Mouse (Mus musculus) E14TG2a.4 (cell line): ENCODE measurements at regions not wholly inside any gene's neighbourhood (a gene's known extent, or its start where the extent isn't known, plus 50 kb on each side); places are given as distances from the start of the nearest gene placed in this dataset.
"Not testable (repeated sequence)": the region's sequence is repeated elsewhere in the genome, so short reads cannot be mapped to it uniquely, and the experiment has no call there.

ENCODE experiments used
- H3K27me3 ChIP-seq: 2 replicates; pipeline ENCODE4 v1.6.1; 2014; ENCODE audit warnings: low read length, control low read depth; ENCODE audit not compliant: insufficient read depth
- H3K36me3 ChIP-seq: 2 replicates; pipeline ENCODE4 v1.6.1; 2014; ENCODE audit warnings: low read length, control low read depth; ENCODE audit not compliant: insufficient read depth
- H3K4me1 ChIP-seq: replicated peaks from 2 replicates; pipeline ENCODE4 v1.6.1; 2014; ENCODE audit warnings: low read depth, low read length, control low read depth
- H3K4me3 ChIP-seq: replicated peaks from 2 replicates; pipeline ENCODE4 v1.5.1; 2014; ENCODE audit warnings: mild to moderate bottlenecking, low read length
- H3K9me3 ChIP-seq: 2 replicates; pipeline ENCODE4 v1.6.1; 2014; ENCODE audit warnings: low read length, control low read depth
- CTCF ChIP-seq: conservative IDR thresholded peaks from 2 replicates; pipeline ENCODE4 v1.5.1; 2014; ENCODE audit warnings: low read length
- NANOG ChIP-seq: IDR thresholded peaks from 2 replicates; pipeline ENCODE4 v1.6.1; 2014; ENCODE audit warnings: borderline replicate concordance, low read length, mixed read lengths
- POU5F1 ChIP-seq: IDR thresholded peaks from 2 replicates; pipeline ENCODE4 v1.6.1; 2014; ENCODE audit warnings: low read length, borderline replicate concordance

GRCm38 (mm10) chr17:54753396-54753994, 454.7 kb upstream of the Slc5a7 start:
- H3K4me1 ChIP-seq: peaks cover 6% of the 10 kb centered on the region; the same call in 1 of the 2 replicates

GRCm38 (mm10) chr17:54752917-54753316, 454.1 kb upstream of the Slc5a7 start:
- Histone ChIP-seq H3K36me3 (no peaks in the 10 kb centered on the region), H3K4me3 (no peak overlapping the region), H3K9me3 (peaks cover 1% of the 10 kb centered on the region; the same call in 1 of the 2 replicates), H3K27me3 (no peaks in the 10 kb centered on the region), H3K4me1 (peaks cover 6% of the 10 kb centered on the region; the same call in 1 of the 2 replicates)
- TF ChIP-seq CTCF (no peak), NANOG (no peak), POU5F1 (no peak)

More at GRCm38 (mm10) chr17:54753396-54753994, 454.7 kb upstream of the Slc5a7 start:
- Histone ChIP-seq H3K27me3 (no peaks in the 10 kb centered on the region), H3K4me3 (no peak overlapping the region), H3K9me3 (peaks cover 7% of the 10 kb centered on the region), H3K36me3 (no peaks in the 10 kb centered on the region)
- TF ChIP-seq CTCF (no peak), NANOG (no peak), POU5F1 (no peak)

- Histone ChIP-seq H3K4me3 (no peak overlapping the region), H3K27me3 (no peaks in the 10 kb centered on the region), H3K36me3 (no peaks in the 10 kb centered on the region), H3K9me3 (peaks cover 5% of the 10 kb centered on the region; the same call in 1 of the 2 replicates), H3K4me1 (no peaks in the 10 kb centered on the region)
- TF ChIP-seq NANOG: no peak
- no peak for TF ChIP-seq CTCF
Measured at GRCm38 (mm10) chr17:54735836-54736235, 437.0 kb upstream of the Slc5a7 start.

GRCm38 (mm10) chr17:54727660-54728059, 428.8 kb upstream of the Slc5a7 start:
- H3K36me3 ChIP-seq: no peaks in the 10 kb centered on the region
- no peak overlapping the region for H3K4me3 ChIP-seq
- H3K27me3 ChIP-seq: no peaks in the 10 kb centered on the region
- no peaks in the 10 kb centered on the region for H3K4me1 ChIP-seq
- TF ChIP-seq POU5F1 (no peak), NANOG (no peak), CTCF (peak; percentile 77)
- no peaks in the 10 kb centered on the region for H3K9me3 ChIP-seq

- Histone ChIP-seq H3K36me3 (no peaks in the 10 kb centered on the region), H3K9me3 (peaks cover 10% of the 10 kb centered on the region), H3K4me1 (no peaks in the 10 kb centered on the region), H3K27me3 (no peaks in the 10 kb centered on the region), H3K4me3 (no peak overlapping the region)
- TF ChIP-seq CTCF: no peak
- TF ChIP-seq NANOG: no peak
- no peak for TF ChIP-seq POU5F1
Measured at GRCm38 (mm10) chr17:54726693-54727092, 427.9 kb upstream of the Slc5a7 start.

- Histone ChIP-seq H3K4me1 (0 out of 2 replicates have a peak, but pooled peaks cover 3% of the 10 kb centered on the region), H3K4me3 (no peak overlapping the region), H3K36me3 (no peaks in the 10 kb centered on the region), H3K27me3 (no peaks in the 10 kb centered on the region), H3K9me3 (peaks cover 5% of the 10 kb centered on the region; the same call in 1 of the 2 replicates)
- no peak for TF ChIP-seq CTCF
- TF ChIP-seq POU5F1: no peak
- no peak for TF ChIP-seq NANOG
Measured at GRCm38 (mm10) chr17:54713026-54713425, 414.2 kb upstream of the Slc5a7 start.

- not testable (repeated sequence) for H3K4me1 ChIP-seq, H3K27me3 ChIP-seq, H3K4me3 ChIP-seq, H3K9me3 ChIP-seq, H3K36me3 ChIP-seq
- TF ChIP-seq NANOG: peak; percentile 29; the same call in 1 of the 2 replicates
Measured at GRCm38 (mm10) chr17:54707811-54708210, 409.0 kb upstream of the Slc5a7 start.

- Histone ChIP-seq H3K9me3 (no peaks in the 10 kb centered on the region), H3K27me3 (no peaks in the 10 kb centered on the region), H3K4me3 (no peak overlapping the region), H3K36me3 (no peaks in the 10 kb centered on the region), H3K4me1 (no peaks in the 10 kb centered on the region)
- no peak for TF ChIP-seq POU5F1
- no peak for TF ChIP-seq NANOG
- TF ChIP-seq CTCF: no peak
Measured at GRCm38 (mm10) chr17:54701346-54702108, 402.7 kb upstream of the Slc5a7 start.

- Histone ChIP-seq H3K4me3 (no peak overlapping the region), H3K4me1 (no peaks in the 10 kb centered on the region), H3K9me3 (peaks cover 19% of the 10 kb centered on the region), H3K27me3 (no peaks in the 10 kb centered on the region), H3K36me3 (no peaks in the 10 kb centered on the region)
- no peak for TF ChIP-seq CTCF
- no peak for TF ChIP-seq NANOG
- TF ChIP-seq POU5F1: no peak
Measured at GRCm38 (mm10) chr17:54694637-54695036, 395.8 kb upstream of the Slc5a7 start.
